Mouse (Mus musculus): ENCODE measurements around the gene Ttc39b.

Gene Ttc39b

GRCm38 (mm10) chr4:83316718-83317117 lies 7.3 kb downstream of the Ttc39b start:
- no peak for DNase-seq

DNA sequence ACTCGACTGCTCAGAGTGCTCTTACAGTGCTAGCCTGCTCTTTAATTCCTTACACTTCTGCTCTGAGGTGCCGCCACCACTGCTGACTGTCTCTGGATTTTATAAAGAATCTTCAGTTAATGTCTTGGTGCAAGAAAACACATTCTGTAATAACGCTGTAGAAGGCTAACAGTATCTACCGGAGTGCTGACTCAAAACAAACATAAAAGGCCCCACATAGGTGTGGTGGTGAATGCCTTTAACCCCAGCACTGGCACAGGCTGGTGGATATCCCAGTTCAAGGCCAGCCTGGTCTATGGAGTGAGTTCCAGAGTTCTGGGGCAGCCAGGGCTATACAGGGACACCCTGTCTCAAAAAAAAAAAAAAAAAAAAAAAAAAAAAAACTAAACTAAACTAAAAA lies 8.1 kb downstream of the Ttc39b start:
- no peak for DNase-seq

- DNase-seq, result peak; percentile 27
Measured at GRCm38 (mm10) chr4:83314922-83315881, 8.9 kb downstream of the Ttc39b start.

GRCm38 (mm10) chr4:83314261-83314793 lies 9.7 kb downstream of the Ttc39b start:
- DNase-seq, result no peak

DNA sequence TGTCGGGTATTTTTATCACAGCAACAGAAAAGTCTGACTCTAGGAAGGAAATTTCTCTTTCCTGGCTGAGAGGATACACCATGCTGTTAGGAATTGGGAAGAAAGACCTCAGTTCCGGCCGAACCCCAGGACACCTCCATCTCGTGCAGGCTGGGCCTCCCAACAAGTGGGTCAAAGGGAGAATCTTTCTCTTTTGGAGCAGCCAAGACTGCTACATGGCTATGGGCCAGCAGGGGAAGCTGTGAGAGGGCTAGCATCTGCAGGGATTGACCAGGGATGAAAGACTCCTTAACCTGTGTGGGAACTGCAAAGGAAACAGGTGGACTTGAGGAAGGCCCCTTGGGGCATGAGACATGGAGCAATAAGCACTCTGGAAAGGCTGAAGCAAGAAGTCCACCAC lies 11.7 kb downstream of the Ttc39b start:
- DNase-seq, result no peak

GRCm38 (mm10) chr4:83311481-83311880 lies 12.6 kb downstream of the Ttc39b start:
- DNase-seq, result no peak

DNA sequence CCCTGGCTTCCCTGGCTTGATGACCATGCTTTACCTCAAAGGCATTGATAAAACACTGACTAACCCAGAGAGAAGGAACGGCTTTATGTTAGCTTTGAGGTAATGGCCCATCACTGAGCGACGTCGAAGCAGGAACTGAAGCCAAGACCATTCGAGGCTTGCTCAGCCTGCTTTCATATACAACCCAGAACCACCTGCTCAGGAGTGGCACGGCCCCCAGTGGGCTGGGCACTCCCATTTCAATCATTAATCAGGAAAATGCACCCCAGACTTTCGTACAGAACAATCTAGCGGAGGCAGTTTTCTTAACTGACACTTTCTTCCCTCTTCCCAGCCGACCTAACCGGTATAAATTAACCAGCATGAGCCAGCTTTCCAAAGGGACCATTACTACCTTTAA lies 13.1 kb downstream of the Ttc39b start:
- DNase-seq, result no peak

DNA sequence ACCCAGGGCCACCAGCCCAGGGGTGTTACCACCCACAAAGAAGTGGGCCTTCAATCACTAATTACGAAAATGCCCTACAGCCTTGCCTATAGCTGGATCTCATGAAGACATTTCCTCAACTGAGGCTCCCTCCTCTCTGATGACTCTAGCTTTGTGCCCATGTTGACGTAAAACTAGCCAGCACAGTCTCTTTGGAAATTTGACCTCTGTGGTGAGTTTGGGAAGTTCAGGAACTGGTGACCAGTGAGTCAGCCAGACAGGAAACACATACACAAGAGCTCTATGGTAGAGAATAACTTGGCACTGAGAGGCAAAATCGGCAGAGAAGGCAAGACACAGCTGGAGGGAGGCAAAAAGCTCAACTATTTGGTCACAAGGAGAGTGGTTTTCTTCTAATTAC lies 15.1 kb downstream of the Ttc39b start:
- DNase-seq, result no peak

DNA sequence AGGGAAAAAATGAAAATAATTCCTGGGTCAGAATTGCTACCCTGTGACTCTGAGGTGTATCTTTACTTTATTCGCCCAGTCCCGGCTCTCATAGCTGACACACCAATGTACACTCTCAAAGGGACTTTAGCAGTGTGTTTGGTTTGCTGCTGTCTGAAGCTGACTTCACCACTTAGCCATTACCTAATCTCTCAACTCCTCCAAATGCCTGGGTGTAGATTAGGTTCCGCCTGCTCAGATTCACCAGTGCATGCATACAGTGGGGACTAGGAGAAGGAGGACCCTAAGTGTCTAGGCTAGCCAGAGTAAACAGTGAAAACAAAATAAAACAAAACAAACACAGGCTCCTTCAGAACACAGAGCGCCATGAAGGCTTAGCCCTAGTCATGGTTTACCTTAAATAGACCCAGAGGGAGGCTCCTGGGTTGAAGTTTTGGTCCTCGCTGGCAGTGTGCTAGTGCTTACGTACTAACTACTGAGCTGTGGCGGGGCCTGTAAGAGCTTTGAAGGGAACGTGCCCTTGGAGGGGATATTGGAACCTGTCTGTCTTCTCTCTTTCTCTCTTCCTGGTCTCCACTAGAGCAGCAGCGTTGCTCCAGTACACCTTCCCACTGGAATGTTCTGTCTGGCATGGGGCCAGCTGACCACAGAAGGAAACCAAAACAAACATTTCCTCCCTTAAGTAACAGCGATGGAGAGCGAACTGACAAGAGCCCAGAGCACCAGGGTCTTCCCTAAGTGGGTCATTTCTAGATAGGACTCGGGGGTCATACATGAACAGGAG lies 16.2 kb downstream of the Ttc39b start:
- DNase-seq, result no peak

DNA sequence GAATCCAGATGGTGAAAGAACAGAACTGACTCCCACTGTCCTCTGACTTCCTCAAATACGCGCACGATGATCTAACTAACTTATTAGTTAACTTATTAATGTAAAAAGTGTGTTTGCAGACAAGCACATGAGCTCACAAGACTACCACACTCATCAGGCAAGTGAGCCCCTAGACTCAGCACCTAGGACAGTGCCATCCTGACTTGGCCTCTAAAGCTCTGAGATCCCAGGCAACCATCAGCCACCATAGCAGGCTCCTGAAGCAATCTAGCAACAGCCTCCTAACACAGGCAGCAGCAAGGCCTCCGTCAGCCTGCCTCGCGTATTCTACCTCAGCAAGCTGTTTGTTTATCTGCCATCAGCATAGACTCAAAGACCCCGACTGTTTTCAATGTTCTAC lies 17.2 kb downstream of the Ttc39b start:
- DNase-seq, result no peak

DNA sequence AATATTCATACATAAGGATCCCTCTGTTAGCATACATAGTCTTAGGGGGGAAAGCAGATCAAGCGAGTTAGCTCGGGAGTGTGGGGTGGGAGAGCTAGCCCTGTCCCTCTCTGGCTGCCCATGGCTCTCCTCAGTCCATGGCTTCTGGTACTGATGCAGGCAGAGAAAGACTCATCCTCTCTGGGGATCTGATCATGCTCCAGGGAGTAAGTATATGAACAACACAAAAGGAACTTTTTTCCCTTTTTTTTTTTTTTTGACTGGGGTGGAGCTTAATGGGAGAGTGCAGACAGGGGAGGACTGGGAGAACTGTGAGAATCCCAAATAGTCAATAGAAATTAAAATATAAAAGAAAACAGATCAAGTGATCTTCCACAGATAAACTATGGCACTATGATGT lies 19.0 kb downstream of the Ttc39b start:
- no peak for DNase-seq

DNA sequence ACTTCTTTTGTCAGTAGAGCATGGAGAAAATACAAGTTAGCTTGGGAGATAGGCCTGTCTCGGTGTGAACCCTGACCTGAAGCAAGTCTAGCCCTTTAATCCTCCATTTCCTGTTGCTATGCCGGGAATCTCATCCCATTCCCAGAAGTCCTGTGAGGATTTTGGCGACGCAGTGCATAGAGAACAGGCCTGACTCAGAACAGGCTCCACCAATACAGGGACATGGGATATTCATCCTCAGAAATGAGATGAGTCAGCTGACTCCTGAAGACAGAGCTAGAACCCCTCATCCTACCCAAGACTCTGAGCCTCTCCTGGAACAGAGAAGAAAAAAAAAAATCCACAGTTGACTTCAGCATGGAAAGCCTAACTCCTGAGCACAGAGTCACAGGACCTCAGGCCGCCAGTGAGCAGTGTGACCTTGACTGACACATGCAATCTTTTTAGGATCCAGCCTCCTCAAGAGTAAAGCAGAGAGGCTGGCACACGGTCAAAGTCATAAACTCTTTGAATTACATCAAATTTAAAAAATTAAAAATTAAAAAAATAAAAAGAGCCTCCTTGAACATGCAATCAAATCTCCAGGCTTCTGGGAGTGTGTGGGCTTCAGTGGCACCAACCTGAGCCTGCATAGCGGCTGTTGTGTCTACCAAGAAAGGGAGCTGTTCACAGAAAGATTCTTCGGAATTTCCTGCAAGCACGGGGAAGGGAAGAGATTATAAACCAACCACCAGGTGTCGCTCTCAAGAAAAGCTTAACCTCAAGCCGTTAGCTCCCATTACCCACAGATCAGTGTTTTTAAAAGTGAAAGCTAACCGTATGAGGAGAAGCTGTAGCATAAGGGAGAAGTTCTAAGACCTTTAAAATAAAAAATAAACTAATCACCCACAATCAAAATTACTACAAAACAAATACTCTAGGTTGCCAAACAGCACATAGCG lies 20.9 kb downstream of the Ttc39b start:
- peak; percentile 89 for DNase-seq

DNA sequence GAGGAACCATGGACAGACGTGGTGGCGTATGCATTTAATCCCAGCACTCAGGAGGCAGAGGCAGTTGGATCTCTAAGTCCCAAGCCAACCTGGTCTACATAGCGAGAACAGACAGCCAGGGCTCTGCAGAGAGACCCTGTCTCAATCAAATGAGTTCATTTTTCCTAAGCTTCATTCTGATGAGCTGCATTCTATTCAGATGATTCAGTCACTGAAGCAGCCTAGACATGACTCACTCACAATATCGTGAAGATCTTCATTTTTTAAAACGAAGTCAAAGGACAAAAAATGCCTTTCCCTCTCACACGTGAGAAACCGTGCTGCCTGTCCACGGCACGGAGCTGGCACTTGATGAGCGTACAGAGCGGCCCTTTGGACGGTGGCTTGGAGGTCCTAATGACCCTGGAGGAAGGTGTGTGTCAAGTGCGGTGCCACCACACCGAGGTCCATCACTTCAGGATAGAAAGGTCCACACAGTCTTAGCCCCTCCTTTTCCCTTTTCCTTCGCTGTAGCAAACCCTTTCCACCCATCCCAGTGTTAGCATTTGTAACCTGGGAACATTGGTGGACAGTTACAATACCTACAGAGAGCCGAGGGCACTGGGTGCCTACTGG lies 21.8 kb downstream of the Ttc39b start:
- DNase-seq, result no peak

DNA sequence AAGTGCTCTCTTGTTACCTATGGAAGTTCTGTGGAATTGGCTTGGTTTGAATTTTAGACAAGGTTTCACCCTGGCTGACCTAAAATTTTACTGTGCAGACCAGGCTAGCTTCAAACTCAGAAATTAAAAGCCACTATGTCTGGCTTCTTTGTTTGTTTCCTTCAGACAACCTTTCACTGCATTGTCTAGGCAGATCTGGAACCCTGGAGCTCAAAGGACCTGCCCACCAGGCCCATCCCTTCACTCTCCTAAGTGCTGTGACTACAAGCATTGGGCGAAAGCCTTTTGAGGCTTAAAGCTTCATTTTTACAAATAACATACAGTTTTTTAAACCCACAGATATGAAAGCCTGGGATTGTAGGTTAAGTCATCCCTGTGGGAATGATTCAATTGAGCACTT lies 22.3 kb downstream of the Ttc39b start:
- no peak for DNase-seq

DNA sequence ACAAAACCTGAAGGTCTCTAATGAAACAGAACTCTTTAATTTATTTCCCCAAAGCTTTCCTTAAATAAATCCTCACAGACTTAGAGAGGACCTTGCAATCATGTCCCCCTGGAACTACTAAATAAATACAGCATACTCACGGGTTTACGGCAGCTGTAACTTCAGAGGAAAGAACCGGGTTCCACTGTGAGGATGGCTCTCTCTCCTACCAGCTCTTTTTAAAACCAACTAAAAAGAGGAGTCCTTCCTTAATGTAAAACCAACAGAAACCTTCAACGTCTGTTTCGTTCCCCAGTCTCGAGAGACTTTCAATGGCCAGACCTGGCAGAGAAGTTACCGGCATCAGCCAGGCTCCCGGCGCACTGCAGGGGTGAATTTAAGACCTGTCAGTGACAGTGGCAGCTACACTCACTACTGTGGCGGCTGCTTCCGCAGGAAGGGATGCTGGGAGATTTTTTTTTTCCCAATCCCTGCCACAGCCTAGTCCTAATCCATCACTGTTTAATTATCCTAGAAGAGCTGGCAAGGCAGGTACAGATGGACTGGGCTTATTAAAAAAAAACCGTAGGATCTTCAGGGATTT lies 39.2 kb downstream of the Ttc39b start:
- DNase-seq, result peak; percentile 74

GRCm38 (mm10) chr4:83283973-83284767 lies 39.9 kb downstream of the Ttc39b start:
- peak; percentile 78 for DNase-seq

DNA sequence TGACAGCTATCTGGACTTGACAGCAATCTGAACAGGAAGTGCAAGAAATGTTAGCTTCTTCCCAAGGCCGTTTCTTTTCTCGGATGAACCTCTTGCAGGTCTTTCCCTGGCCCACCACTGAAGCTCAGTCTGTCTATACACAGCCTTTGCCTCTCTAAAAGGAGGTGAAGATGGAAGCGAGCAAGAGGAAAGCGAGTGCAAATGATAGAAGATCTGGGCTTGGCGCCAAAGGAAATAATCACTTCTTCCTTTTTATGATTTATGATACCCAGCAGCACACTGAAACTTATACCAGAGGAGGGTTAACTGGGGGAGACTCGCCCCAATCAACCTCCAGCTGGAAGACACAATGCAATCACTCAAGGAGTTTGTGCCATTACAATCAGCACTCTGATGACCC lies 41.6 kb downstream of the Ttc39b start:
- DNase-seq, result no peak

- no peak for DNase-seq
Measured at GRCm38 (mm10) chr4:83279236-83279635, 44.8 kb downstream of the Ttc39b start.

- DNase-seq, result no peak
Measured at GRCm38 (mm10) chr4:83274241-83274640, 49.8 kb downstream of the Ttc39b start.

DNA sequence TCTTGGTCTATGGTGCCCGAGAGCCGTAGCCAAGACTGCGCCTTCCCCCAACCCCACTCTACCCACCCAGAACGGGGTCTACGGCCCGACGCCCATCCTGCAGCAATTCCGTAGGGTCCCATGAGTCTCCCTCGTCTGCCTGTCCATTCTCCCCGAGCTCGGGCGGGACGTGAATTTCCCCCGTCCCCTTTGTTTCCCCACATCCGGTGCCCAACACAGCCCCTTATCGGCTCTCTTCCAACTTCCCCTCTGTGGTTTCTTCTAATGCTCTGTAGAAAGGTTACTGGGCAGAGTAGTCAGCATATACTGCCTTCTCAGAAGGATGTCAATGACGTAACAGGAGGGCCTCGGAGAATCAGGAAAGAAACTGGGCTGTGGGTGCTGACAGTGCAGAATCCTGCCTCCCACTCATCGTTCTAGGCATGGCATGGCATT lies 50.4 kb downstream of the Ttc39b start:
- no peak for DNase-seq

Data from retina, postnatal 1 day (tissue).